Mouse (Mus musculus) megakaryocyte-erythroid progenitor cell, adult 5-6 weeks (primary cell): ENCODE data around the gene Sema3c. TPM values are rescaled to one million over a fixed set of nuclear protein-coding genes. Genes with fewer than 3 reads are reported as not detected.

Experiments
- ATAC-seq: replicated peaks from 2 replicates; pipeline ENCODE4 v1.8.0; 2016; ENCODE audit warnings: mild to moderate bottlenecking, inconsistent platforms; ENCODE audit not compliant: severe bottlenecking, poor library complexity, low FRiP score, low TSS enrichment
- total RNA-seq, 2 experiments: library from RNA; stranded (forward) in 1 of 2; stranded (reverse) in 1 of 2; fragments of 200-1000, 215-1000 nt in 1 of 2; fragments of >200 nt in 1 of 2; fragmentation: Nextera tagmentation in 1 of 2; gene quantifications; 2 replicates each; pipeline ENCODE4 v1.2.3; 2014 to 2017

Sema3c gene
- total RNA-seq, 2 experiments from 2014 or later: not detected

DNA sequence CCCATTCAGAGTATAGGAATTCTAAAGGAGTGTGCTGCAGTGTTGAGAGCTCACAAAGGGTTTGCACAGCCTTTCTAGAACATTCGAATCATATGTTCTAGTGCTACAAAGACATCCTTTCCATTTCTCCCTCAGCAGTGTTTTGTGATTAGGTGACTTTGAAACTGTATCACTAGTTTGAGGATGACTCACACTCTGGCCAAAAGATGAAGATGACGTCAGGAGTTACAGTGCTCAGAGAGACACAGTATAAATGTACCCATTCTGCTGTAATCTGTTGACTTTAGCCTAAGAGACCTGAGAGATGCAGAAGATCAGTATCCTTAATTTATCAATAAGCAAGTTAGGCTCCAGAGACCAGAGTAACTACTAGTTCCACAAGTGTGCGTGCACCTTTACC, 65.4 kb downstream of the Sema3c start:
- no peak for ATAC-seq

DNA sequence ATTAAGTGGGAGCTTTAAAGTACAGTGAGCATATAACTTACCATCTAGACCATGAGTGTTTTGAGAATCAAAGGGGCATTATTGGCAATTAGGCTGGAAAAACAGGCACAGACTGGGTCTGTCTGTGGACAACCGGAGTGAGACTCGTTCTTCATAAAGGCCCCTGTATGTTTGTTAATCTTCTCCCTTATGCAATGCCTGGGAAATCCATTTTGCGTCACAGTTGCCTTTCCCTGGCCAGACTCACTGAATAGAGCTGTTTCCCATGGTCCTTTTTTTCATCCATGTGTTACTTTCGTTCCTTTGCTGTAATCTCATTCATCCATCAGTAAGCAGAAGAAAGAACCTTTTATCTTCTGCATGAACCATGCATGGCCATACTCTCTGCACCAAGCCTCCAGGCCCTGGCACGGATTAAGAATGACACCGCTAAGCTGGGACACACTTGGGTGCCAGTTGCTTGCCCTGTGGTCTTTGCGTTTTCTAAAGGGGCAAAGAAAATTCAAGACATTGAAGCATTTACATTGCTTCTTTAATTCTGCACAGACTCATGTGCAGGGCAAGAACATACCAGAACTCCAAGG, 73.7 kb downstream of the Sema3c start:
- ATAC-seq: no peak

DNA sequence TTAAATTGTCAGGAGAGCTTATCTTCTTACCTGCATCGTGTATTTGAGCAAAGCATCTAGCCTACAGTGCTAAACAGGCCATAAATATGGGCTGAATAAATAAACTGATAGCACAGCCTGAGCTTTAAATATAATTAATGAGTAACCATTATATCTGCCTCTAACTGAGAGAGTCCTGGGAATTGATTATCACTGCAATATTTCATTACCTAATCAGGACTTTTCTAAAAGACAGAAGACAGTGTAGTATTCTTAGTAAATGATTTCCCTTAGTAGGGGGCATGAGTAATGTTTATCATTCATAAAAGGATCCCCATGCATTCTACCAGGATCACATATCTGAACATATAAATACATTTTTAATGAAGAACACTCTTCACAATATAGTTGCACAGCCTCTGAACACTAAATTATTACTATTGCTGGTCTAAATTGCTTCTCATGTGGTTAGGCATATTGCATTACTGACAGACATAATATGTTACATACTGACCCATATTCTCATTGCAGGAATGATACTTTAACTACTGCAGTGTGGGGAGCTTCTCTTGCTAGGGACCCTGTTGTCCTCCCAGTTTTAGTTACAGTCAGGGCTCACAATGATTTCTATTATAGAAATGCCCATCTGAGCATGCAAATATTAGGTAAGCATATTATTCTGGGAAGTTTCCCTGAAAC, 74.9 kb downstream of the Sema3c start:
- ATAC-seq: no peak

DNA sequence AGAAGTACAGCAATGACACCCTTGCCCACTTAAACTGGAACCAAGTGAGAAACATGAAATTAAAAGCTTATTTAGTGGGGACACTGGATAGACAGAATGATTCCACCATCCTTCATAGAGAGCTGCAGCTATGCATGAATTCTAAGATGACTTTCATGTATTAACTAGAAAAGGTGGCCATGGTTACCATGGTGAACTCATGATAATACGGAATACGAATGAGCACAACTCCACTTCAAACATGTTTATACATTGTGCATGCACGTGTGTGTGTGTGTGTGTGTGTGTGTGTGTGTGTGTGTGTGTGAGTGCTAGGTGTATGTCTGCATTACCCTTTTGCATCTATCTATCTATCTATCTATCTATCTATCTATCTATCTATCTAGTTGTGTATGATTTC, 87.1 kb downstream of the Sema3c start:
- ATAC-seq: no peak

DNA sequence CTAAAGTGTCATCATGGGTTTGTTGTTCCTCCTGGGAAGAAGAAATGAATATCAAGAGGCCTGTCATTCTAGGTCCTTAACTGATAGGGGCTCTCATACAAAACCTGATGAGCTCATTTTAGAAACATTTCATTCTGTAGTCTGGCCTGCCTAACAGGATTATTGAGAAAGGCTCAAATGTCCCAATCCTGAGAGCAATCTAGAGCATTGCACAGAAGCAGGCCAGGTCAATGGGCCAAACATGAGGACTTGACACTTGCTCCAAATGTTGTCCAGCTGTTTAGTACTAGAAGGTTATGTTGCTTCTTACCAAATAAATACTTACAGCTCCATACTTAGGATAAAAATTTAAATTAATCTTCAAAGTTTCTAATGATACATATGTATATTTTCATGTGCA, 97.3 kb downstream of the Sema3c start:
- ATAC-seq: no peak

DNA sequence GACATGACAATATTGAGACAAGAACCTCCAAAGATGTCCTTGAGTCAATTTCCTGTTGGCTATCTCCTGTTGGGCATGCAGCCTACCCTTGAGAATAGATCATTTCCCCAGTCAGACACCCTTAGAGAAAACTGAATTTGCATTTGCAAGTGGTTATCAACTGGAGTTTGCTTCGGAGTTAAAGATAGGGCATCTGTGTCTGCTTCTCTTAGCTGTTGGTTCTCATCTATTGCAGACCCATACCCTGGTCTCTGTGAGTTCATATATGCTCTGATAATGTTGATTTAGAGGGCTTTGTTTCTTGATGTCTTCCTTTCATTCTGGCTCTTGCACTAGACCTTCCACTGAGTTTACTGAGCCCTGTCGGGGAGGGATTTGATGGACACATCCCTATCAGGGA, 106.8 kb downstream of the Sema3c start:
- ATAC-seq: no peak

DNA sequence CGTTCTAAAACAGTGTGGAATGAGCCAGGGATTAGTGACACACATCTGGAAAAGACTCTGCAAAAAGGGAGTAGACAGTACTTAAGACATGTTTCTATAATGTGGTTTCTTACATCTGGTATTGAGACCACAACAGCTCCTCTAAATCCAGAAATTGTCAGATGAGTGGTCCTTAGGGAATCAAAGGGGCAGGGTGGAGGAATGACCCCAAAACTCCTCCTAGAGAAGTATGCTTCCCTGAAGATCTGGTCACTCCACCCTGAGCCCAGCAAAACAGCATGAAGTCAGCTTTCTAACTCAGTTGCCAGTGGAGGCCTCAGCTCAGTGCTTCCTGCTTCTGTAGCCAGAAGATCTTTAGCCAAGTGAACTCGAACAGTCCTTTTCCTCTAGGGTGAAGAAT, 115.0 kb downstream of the Sema3c start:
- no peak for ATAC-seq

DNA sequence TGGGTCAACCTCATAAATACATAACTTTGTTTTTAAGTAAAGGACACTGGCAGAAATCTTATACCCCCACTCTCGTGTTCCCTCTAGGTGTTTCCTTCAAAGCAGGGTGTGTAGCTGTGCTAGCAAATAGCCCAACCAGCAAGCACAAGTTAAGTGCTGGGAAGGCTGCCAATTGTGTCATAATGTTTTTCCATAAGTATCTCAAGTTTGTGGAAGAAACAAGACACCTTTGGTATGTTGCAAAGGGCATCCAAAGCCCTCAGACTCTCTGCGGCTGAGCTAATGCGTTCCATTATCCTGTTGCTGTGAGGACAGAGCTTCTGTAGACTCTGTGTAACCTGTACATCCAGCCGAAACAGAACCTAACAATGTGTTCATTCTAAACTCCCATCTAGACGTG, 115.5 kb downstream of the Sema3c start:
- no peak for ATAC-seq

DNA sequence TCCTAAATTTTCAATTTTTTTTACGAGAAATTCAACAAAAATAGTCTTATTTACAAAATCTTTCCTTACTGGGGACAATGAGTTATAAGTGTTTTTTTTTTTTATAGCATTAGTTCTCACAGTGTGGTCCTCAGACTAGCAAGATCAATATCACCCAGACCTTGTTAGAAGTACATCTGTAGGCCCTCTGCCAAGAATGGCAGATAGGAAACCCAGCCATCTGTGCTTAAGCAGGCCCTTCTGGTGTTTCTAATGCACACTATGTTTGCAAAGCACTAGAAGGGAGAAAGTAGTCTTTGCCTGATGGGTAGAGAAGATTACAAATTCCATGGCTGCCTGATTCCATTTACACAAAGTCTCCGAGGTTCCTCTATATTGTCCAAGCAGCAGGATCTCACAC, 121.3 kb downstream of the Sema3c start:
- ATAC-seq: no peak

DNA sequence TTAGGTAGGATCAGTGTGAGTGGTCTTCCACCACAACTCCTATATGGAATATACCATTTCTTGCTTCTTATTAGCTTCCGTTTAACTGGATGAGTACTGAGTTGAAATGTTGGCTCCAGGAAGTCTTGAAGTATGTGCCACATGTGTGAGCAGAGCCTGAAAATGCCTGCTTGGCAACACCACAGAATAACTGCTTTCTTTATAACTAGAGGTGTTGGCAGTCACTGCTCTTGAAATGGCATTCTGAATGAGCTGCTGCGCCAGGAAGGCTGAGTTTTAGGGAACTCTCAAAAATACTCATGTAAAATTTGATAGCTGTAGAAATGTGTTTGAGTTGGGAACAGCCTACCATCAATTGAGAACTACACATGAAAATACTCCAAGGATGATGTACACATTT, 124.8 kb downstream of the Sema3c start:
- no peak for ATAC-seq

DNA sequence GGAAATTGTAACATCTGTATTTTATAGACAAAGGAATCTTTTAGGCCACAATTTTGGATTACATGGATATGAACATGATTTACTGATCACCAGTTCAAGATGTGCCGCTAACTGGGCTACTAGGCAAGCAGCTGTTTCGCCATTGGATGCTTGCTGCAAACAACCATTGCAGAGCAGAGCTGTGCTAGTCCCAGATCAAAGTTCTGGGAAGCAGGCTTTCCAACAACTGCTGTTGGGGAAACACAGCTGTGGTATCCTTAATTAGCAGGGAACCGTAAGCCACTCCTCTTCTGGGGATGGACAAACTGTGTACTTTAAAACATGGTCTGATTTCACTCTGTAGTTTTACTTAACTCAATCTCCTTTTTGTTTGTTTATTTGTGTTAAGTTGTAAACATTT, 130.1 kb downstream of the Sema3c start:
- no peak for ATAC-seq

DNA sequence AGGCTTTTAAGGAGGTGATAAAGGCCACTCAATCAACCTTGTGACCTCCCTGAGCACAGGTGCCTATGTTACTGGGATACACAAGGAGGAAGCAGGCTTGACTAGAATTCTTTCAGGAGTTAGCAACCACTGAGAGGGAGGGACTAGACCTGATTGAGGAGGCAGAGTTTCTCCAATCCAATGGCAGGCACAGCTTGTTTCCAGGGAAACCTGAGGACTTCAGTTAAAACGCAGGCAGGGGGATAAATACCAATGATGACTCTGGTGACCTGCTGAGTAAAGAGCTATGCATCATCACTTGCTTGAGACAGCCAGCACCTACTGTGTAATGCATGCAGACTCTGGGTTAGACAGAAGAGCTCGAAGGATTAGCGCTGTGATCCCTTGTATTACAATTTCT, 133.0 kb downstream of the Sema3c start:
- no peak for ATAC-seq

DNA sequence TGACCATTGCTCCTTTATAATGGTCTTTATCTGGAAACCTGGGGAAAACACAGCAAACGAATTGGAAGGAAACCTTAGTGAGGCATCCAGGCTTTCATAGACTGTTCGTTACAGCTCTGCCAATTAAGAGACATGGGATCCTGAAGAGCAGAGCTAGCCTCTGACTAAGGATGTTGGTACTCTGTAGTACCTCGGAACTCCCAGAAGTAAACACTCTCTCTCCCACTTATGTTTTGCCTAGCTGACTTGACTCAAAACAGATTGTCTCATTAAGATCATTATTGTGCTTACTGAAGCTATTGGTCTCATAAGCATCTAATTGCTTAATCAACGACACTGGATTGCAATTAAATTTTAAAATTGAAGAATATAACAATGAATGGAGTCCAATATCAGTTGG, 138.3 kb downstream of the Sema3c start:
- ATAC-seq: no peak

DNA sequence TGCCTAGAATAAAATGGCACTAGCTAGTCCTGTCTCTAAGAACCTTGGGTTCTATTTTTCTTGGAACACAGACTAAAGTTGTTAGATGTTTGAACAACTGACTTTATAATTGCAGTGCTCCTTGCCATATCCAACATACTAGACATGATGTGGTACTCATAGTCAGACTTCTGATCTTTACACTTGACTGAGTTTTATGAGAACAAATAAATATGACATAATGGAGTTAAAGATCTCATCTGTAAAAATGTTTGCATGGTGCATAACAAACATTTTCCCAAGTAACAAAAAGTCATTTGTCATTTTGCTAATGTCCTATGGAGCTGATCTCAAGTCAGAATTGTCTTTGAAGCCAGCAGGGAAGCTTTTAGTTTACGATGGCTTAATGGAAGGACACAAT, 141.1 kb downstream of the Sema3c start:
- ATAC-seq: no peak

DNA sequence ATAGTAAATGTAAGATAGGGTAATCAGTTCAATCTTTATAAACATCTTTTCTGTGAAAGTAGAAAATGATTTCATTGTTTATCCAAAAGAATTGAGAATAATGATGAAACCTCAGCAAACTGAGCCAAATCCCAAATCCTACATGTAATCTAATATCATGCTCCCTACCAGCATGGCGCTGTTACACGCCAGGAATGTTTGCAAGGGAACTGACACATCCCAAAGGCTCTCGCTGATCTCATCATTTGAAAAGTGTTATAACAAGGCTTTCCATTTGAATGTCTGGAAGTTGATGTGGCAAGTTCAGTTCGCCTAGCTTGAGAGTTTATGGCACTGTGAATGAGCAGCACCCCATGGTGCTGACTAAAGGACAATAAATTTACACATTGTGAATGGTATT, 145.9 kb downstream of the Sema3c start:
- no peak for ATAC-seq

DNA sequence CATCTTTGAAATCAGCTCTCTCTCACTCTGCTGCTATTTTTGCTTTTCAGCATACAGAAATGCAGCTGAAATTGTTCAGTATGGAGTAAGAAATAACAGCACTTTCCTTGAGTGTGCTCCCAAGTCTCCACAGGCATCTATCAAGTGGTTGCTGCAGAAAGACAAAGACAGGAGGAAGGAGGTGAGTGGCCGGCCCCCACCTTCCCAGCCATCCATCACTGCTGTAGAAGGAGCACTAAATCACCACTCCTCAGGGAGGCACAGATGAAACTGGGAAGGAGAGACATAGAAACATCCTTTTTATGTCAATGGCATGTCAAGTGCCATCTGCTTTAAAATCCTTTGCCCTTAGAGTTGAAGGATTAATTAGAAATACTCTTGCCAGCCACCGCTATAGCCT, 149.9 kb downstream of the Sema3c start:
- no peak for ATAC-seq

DNA sequence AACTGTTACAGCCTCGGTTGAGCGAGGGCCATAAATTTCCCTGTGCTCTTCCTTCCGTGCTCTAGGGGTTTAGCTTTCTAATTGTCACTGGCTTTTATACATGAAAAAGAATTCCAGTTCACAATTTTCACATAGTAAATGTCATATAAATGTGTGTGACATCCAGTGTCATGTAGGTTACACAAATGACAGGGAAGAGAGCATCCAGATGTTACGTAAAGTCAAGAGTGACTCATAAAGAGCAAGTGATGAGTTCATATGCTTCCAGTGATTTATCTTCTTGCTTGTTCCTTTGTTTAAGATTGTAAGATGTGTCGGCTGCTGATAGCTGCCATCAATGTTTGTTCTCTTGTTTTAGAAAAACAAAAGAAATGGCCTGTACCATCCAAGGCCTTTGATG, 154.0 kb downstream of the Sema3c start:
- ATAC-seq: no peak

DNA sequence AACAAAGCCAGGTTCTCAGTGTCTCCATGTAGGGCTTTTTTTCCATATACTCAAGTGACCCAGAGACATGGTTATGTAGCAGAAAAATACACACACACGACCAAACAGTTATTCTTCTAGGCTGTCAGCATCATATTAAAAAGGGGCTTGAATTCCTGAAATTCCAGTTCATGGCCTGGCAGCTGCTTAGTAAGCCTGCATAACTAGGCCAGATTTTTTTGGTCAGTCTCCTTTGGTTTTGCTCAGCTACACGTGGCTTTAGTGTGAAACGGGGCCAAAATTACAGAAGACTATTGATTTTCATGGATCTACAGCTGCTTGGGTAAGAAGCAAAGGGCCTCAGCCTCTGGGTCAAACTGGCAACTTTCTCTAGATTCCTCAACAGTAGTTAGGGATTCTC, 165.7 kb downstream of the Sema3c start:
- ATAC-seq: no peak

DNA sequence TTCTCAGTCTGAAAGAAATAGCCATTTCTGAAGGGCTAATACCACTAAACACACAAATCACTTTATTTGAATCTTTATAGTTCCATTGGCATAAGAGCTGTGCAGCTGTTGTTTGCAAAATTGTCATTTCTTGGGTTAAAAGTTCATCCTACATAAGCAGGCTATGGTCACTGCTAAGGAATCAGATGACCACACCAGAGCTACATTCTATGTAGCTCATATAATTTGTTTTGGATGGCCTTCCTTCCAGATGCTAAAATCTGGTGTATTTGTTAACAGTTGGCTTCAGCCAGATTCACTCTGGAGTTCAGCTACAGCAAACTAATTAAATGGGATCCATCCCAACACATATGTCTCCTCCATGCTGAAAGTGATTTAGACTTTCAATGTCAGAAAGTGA, 172.4 kb downstream of the Sema3c start:
- no peak for ATAC-seq

DNA sequence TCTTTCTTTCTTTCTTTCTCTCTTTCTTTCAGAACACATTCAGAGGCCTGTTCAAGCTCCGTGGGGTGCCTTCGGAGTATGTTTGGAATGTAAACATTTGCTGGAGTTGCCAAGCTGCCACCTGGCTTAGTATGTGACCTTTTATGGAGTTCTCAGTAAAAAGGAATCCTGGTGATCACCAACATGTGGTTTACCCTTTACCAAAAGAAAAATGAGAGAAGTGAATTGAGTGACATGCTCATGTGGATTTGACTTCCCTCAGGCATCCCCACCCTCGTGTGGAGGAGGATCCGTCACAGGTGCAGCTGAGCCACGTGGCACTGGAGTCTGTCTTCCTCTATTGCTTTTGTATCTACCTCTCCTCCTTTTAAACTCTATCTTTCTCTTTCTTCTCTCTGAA, 173.1 kb downstream of the Sema3c start:
- no peak for ATAC-seq

DNA sequence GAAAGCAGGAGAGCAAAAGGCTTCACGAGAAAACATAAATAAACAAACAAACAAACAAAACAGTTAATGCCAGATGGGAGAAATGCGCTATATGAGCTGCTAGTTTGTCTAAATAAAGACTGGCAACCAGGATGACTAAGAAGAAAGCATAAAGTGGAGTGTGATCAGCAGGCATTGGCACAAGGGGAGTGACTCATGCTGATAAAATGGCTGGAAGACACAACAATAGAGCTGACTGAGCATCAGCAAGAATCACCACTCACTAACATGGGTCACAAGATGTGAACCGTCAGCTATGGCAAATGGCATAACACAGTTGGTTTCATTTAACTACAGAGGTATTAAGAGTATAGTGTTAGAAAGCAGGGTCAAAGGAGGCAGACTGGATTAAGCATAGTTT, 174.2 kb downstream of the Sema3c start:
- no peak for ATAC-seq

DNA sequence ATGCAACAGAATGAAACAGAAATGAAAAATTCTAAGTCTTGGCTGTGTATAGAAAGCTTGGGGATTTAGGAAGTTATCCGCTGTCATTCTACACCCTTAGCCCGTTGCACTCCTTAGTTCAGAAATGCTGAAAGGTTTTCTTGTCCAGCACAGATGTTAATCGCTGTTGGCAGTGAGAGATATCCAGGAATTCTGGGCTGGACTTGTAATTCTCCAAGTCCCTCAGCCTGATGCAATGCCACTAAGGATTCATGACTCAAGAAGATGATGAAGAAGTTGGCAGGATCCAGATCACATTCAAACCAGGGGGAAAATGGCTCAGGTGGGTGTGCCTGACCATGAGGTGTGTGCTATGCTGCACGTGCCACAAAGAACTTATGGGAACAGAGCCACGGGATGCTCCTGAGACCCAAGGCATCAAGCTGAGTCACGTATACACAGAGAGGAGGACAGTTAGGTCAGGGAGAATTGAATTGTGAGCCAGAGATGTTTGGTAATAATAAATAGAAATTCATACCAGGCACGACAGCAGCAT, 179.5 kb downstream of the Sema3c start:
- ATAC-seq: no peak
